Mouse (Mus musculus) G1E (cell line): ENCODE results near the gene Col28a1.

ENCODE experiments used
- CTCF ChIP-seq: IDR thresholded peaks from 2 replicates; pipeline ENCODE4 v1.5.1; 2012; ENCODE audit warnings: low read depth, low read length, inconsistent platforms, mixed read lengths
- GATA1 ChIP-seq: IDR thresholded peaks from 2 replicates; pipeline ENCODE4 v1.6.1; 2012; ENCODE audit warnings: borderline replicate concordance, low read length, inconsistent platforms, mixed read lengths
- GATA2 ChIP-seq: IDR thresholded peaks from 2 replicates; pipeline ENCODE4 v1.6.1; 2012; ENCODE audit warnings: low read depth, low read length, inconsistent platforms, borderline replicate concordance
- POLR2AphosphoS5 ChIP-seq: IDR thresholded peaks from 2 replicates; pipeline ENCODE4 v1.6.1; 2012; ENCODE audit warnings: low read depth, low read length, inconsistent platforms; ENCODE audit not compliant: insufficient replicate concordance
- TAL1 ChIP-seq: conservative IDR thresholded peaks from 2 replicates; pipeline ENCODE4 v1.6.1; 2012; ENCODE audit warnings: low read depth, low read length, inconsistent platforms, mixed read lengths

DNA sequence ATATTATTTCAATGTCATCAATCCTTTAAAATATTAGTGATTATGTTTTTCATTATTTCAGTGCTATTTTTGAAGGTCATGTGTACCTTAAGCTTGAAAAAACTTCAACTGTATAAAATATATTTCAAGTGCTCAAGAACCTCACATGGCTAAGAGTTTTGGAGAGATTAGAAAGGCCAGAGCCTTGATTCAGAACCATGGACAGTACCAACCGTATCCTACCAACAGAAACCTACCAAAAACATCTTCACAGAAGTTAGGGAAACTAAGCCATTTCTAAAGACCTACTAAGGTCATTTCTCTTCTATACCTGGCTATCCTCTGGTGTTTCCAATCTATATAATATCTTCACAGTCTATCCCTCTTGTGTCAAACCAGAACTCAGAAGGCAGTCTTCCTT lies 50.5 kb downstream of the Col28a1 start:
- TF ChIP-seq CTCF (no peak), TAL1 (no peak), POLR2AphosphoS5 (no peak), GATA2 (no peak), GATA1 (no peak)
